Mouse (Mus musculus): ENCODE results near the gene Npcd. TPM values are rescaled to one million over a fixed set of nuclear protein-coding genes. Genes with fewer than 3 reads are reported as not detected.

The Npcd gene
- polyA plus RNA-seq, 1 experiment, result not detected

DNA sequence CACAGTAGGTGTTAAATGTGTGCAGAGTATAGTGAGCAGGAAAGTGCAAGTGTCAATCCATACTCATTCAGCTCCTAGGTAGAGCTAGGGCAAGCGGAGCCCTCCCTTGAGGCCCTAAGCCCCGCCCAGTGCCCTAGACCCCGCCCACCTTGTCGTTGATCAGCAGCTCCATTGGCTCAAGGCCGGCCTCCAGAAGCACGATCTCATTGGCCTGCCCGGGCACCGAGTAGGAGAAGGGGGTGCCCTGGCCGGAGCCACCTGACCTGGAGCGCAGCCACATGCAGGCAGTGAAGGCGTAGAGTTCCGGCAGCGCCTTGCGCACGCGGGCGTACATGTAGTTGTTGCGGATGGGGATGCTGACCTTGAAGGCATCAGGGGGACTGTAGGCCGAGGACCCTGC is 41.6 kb downstream of the Npcd start:
- no peak overlapping the region for H3K27ac ChIP-seq (ENCODE audit: control insufficient read depth, insufficient read depth, low read depth, low read length, poor library complexity)
- TF ChIP-seq POLR2A (IDR thresholded peaks at IDR 0.05; ENCODE audit: borderline replicate concordance, control insufficient read depth, low read depth, low read length) (no peak), CTCF (IDR thresholded peaks at IDR 0.05; ENCODE audit: control insufficient read depth, insufficient read depth, low read length) (no peak)
- 45% methylated on average over 19 of the region's 19 CpGs for WGBS
- H3K4me1 ChIP-seq (ENCODE audit: control insufficient read depth, insufficient read depth, low read length), result no peaks in the 10 kb centered on the region
- H3K4me3 ChIP-seq (replicated peaks; ENCODE audit: control insufficient read depth, low read depth, low read length), result no peak overlapping the region

DNA sequence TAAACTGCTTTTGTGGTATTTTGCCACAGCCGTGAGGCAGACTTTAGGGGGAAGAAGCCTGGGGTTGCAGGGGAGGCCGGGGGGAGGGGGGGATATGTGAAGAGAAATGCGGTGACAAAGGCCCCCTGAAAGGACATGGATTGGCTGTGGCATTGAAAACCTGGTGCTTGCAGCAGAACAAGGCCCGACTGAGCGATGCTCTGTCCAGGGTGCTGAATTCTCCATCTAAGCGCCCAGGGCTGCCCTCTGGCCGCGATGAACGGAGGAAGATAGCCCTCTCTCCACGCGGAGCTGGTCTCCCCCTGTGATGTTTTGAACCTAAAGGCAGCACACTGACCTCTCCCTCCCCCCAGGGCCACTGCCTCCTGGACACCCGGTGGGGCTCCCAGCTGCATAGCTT is 42.5 kb downstream of the Npcd start:
- 5% methylated on average over 12 of the region's 12 CpGs for WGBS
- H3K27ac ChIP-seq (ENCODE audit: control insufficient read depth, insufficient read depth, low read depth, low read length, poor library complexity), result no peak overlapping the region
- TF ChIP-seq POLR2A (IDR thresholded peaks at IDR 0.05; ENCODE audit: borderline replicate concordance, control insufficient read depth, low read depth, low read length) (no peak), CTCF (IDR thresholded peaks at IDR 0.05; ENCODE audit: control insufficient read depth, insufficient read depth, low read length) (0 out of 2 replicates have a peak, but pooled peaks have one; percentile 3)
- no peak overlapping the region for H3K4me3 ChIP-seq (replicated peaks; ENCODE audit: control insufficient read depth, low read depth, low read length)
- no peaks in the 10 kb centered on the region for H3K4me1 ChIP-seq (ENCODE audit: control insufficient read depth, insufficient read depth, low read length)

DNA sequence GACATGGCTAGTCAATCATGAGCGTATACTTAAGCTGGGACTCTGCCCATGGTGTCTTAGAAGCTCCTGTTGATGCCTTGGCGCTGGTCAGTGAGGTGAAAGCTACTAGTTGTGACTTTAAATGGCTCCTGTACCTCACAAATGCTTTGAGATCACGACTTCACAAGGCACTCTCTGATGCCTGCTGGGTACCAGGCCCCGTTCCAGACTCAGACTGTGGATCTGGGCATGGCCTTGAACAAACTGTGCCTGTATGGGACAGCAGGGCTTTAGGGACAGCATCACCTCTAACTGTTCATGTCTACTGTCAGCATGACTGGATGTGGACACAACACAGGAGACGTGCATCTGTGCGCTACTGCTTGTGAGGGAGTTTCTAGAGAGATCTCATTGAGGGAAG is 43.1 kb downstream of the Npcd start:
- 72% methylated on average over 6 of the region's 6 CpGs for WGBS
- Histone ChIP-seq H3K27ac (ENCODE audit: control insufficient read depth, insufficient read depth, low read depth, low read length, poor library complexity) (no peak overlapping the region), H3K4me1 (ENCODE audit: control insufficient read depth, insufficient read depth, low read length) (no peaks in the 10 kb centered on the region), H3K4me3 (replicated peaks; ENCODE audit: control insufficient read depth, low read depth, low read length) (no peak overlapping the region)
- no peak for TF ChIP-seq CTCF (IDR thresholded peaks at IDR 0.05; ENCODE audit: control insufficient read depth, insufficient read depth, low read length)

DNA sequence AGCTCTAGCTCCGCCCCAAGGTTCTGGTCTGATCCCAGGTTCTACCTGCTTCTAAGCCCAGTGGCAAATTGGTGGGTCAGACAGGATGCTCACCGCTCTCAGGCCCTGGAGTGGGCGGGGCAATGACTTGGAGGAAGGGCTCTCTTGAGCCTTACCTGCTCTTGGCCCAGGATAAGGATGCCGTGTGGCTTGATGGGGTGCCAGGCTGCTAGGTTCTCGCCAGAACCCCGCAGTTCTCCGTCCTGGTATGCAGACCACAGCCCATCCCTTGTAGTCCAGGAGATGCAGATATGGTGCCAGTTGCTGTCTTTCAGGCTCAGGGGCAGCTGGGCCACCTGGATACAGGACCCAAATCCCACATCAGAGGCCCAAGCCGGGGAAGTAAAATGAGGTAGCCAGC is 43.9 kb downstream of the Npcd start:
- 66% methylated on average over 8 of the region's 8 CpGs for WGBS
- H3K4me3 ChIP-seq (replicated peaks; ENCODE audit: control insufficient read depth, low read depth, low read length), result no peak overlapping the region
- H3K27ac ChIP-seq (ENCODE audit: control insufficient read depth, insufficient read depth, low read depth, low read length, poor library complexity), result no peak overlapping the region
- TF ChIP-seq CTCF (IDR thresholded peaks at IDR 0.05; ENCODE audit: control insufficient read depth, insufficient read depth, low read length) (no peak), POLR2A (IDR thresholded peaks at IDR 0.05; ENCODE audit: borderline replicate concordance, control insufficient read depth, low read depth, low read length) (no peak)
- H3K4me1 ChIP-seq (ENCODE audit: control insufficient read depth, insufficient read depth, low read length), result no peaks in the 10 kb centered on the region

DNA sequence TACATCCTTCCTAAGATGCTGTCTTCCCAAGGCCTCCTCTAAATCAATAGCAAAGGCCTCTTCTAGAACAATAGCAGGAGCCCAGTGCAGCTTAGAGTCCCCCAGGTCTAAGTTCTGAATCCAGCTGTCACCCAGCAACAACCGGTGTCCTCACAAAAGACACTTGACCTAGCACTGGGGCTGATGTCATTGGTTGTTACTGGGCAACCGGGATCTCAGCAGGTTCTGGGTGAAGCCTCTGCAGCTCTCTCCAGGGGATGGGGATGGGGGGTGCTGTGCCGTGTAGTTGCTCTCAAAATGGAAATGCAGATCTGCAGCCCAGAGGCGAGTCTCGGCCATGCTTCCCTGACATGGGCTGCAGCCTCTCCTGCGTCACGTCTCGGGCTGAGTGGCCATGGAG is 46.2 kb downstream of the Npcd start:
- Histone ChIP-seq H3K4me3 (replicated peaks; ENCODE audit: control insufficient read depth, low read depth, low read length) (no peak overlapping the region), H3K4me1 (ENCODE audit: control insufficient read depth, insufficient read depth, low read length) (no peaks in the 10 kb centered on the region), H3K27ac (ENCODE audit: control insufficient read depth, insufficient read depth, low read depth, low read length, poor library complexity) (no peak overlapping the region)
- TF ChIP-seq CTCF (IDR thresholded peaks at IDR 0.05; ENCODE audit: control insufficient read depth, insufficient read depth, low read length) (no peak), POLR2A (IDR thresholded peaks at IDR 0.05; ENCODE audit: borderline replicate concordance, control insufficient read depth, low read depth, low read length) (no peak)
- 65% methylated on average over 8 of the region's 8 CpGs for WGBS

DNA sequence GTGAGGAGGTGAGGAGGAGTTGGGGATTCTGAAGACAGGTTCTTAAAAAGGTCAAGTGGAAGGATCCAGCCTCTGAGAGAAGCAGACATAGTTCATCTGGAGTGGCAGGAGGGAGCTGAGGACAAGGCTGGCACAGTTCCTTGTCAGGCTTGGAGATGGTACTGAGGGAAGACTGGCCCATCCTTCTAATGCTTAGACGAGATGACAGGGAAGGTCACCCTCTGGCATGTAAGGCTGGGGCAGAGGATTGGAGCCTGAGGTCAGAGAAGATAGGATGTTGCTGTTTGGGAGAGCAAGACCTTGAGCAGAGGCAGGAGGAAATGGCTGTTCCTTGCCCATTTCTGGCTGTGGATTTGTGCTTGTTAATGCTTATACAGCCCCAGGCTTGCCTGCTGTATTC is 49.0 kb downstream of the Npcd start:
- H3K27ac ChIP-seq (ENCODE audit: control insufficient read depth, insufficient read depth, low read depth, low read length, poor library complexity), result no peak overlapping the region
- no peaks in the 10 kb centered on the region for H3K4me1 ChIP-seq (ENCODE audit: control insufficient read depth, insufficient read depth, low read length)
- no peak overlapping the region for H3K4me3 ChIP-seq (replicated peaks; ENCODE audit: control insufficient read depth, low read depth, low read length)
- TF ChIP-seq POLR2A (IDR thresholded peaks at IDR 0.05; ENCODE audit: borderline replicate concordance, control insufficient read depth, low read depth, low read length) (no peak), CTCF (IDR thresholded peaks at IDR 0.05; ENCODE audit: control insufficient read depth, insufficient read depth, low read length) (no peak)
- 65% methylated on average over 1 of the region's 1 CpGs for WGBS

DNA sequence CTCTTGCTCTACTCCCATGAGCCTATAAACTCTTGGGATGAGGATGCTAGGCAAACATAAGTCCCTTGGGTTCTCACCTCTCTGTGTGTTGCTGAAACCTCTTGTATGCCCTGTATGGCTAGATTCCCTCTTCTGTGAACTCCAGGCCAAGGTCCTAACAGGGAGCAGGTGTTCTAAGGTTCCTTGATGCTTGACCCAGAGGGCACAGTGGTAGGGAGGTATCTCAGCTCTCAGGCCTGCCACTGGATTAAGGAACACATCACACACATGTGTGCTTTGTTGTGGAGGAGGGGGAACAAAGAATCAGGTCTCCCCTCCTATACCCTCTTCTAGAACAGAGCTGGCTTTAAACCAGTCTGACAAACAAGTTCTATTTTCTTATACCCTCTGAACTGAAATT is 56.3 kb downstream of the Npcd start, which contains the start of gene Dnal4:
TSS of gene Dnal4 (minus strand) at position 101 of the 400 bp plus-strand sequence.
- TF ChIP-seq POLR2A (IDR thresholded peaks at IDR 0.05; ENCODE audit: borderline replicate concordance, control insufficient read depth, low read depth, low read length), result no peak
- TF ChIP-seq CTCF (IDR thresholded peaks at IDR 0.05; ENCODE audit: control insufficient read depth, insufficient read depth, low read length), result no peak
- no peaks in the 10 kb centered on the region for H3K4me1 ChIP-seq (ENCODE audit: control insufficient read depth, insufficient read depth, low read length)
- H3K4me3 ChIP-seq (replicated peaks; ENCODE audit: control insufficient read depth, low read depth, low read length), result no peak within 1 kb of the TSS
- no peak within 1 kb of the TSS for H3K27ac ChIP-seq (ENCODE audit: control insufficient read depth, insufficient read depth, low read depth, low read length, poor library complexity)

DNA sequence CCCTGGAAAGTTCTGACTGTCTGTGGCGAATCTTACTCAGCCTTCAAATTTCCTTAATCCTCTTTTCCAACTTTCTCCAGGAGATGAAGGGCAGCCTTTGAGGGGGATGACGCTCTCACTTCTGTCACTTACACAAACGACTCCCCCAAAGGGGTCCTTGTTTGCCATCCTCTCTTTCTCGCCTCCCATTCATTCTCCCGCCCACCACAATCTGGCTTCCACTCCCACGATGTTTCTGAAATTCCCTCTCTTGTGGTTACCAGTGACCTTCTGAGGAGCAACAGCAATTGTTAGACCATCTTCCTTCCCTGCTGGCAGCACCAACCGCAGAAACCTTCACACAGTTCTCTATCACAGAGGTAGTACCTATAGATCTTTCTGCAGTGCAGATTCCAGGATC is 58.4 kb downstream of the Npcd start:
- Histone ChIP-seq H3K27ac (ENCODE audit: control insufficient read depth, insufficient read depth, low read depth, low read length, poor library complexity) (no peak overlapping the region), H3K4me3 (replicated peaks; ENCODE audit: control insufficient read depth, low read depth, low read length) (no peak overlapping the region), H3K4me1 (ENCODE audit: control insufficient read depth, insufficient read depth, low read length) (no peaks in the 10 kb centered on the region)
- TF ChIP-seq POLR2A (IDR thresholded peaks at IDR 0.05; ENCODE audit: borderline replicate concordance, control insufficient read depth, low read depth, low read length) (no peak), CTCF (IDR thresholded peaks at IDR 0.05; ENCODE audit: control insufficient read depth, insufficient read depth, low read length) (no peak)
- 66% methylated on average over 7 of the region's 7 CpGs for WGBS

Measured in bone marrow, adult 2 months (tissue).